Mouse (Mus musculus) neural tube, embryonic 11.5 days (tissue): ENCODE data around the gene Oscp1. TPM values are rescaled to one million over a fixed set of nuclear protein-coding genes. Genes with fewer than 3 reads are reported as not detected.

Experiments used
- ATAC-seq: fragments of 200-750 bp; cut with Nextera tagmentation; 2 replicates; pipeline ENCODE4 v1.8.0; 2017; ENCODE audit warnings: moderate number of reproducible peaks, mild to moderate bottlenecking, moderate TSS enrichment, moderate library complexity; ENCODE audit not compliant: insufficient read depth, low FRiP score, low TSS enrichment
- DNase-seq: peaks from one replicate; pipeline ENCODE4 v3.0.0-alpha.2; 2015; ENCODE audit warnings: low spot score
- H3K27ac ChIP-seq: fragments of 300-500 bp; sonication (generic); 2 replicates; pipeline ENCODE4 v1.5.1; 2014; ENCODE audit warnings: low read depth, mild to moderate bottlenecking, low read length
- H3K27me3 ChIP-seq: fragments of 300-500 bp; sonication (generic); 2 replicates; pipeline ENCODE4 v1.6.1; 2014; ENCODE audit warnings: mild to moderate bottlenecking, low read length, mixed read lengths; ENCODE audit not compliant: control insufficient read depth, insufficient read depth
- H3K36me3 ChIP-seq: fragments of 300-500 bp; sonication (generic); 2 replicates; pipeline ENCODE4 v1.6.1; 2014; ENCODE audit warnings: mild to moderate bottlenecking, low read length, moderate library complexity, mixed read lengths; ENCODE audit not compliant: control insufficient read depth, insufficient read depth
- H3K4me1 ChIP-seq: fragments of 300-500 bp; sonication (generic); 2 replicates; pipeline ENCODE4 v1.6.1; 2014; ENCODE audit warnings: low read length, mixed read lengths; ENCODE audit not compliant: control insufficient read depth, insufficient read depth
- H3K4me2 ChIP-seq: fragments of 300-500 bp; sonication (generic); 2 replicates; pipeline ENCODE4 v1.6.1; 2014; ENCODE audit warnings: low read depth, mild to moderate bottlenecking, moderate library complexity
- H3K4me3 ChIP-seq: fragments of 300-500 bp; sonication (generic); 2 replicates; pipeline ENCODE4 v1.5.1; 2014; ENCODE audit warnings: low read depth, low read length
- H3K9ac ChIP-seq: fragments of 300-500 bp; sonication (generic); 2 replicates; pipeline ENCODE4 v1.6.1; 2014; ENCODE audit warnings: mild to moderate bottlenecking, low read length
- H3K9me3 ChIP-seq: fragments of 300-500 bp; sonication (generic); 2 replicates; pipeline ENCODE4 v1.6.1; 2016; ENCODE audit warnings: low read length; ENCODE audit not compliant: control insufficient read depth
- WGBS: fragments of 180-500 bp; shearing (Covaris S2); extraction: QIAGEN DNeasy Blood & Tissue Kit; methylation state at CpG from one replicate; pipeline ENCODE4 v1.1.7; 2014; 5-methylcytosine and 5-hydroxymethylcytosine counted together
- polyA plus RNA-seq: library from polyadenylated mRNA; unstranded; fragments of >200 nt; fragmentation: Nextera tagmentation; extraction: Ambion mirVana; gene quantifications from 2 replicates; pipeline ENCODE4 v1.2.1, GENCODE M21; 2014

The Oscp1 gene
- polyA plus RNA-seq, 1 experiment from 2014 or later, result 21.4 TPM

- Histone ChIP-seq H3K4me3 (peak within 1 kb of the TSS; percentile 95), H3K9ac (peak within 1 kb of the TSS; percentile 85), H3K36me3 (no peaks in the 10 kb centered on the region), H3K4me1 (peaks cover 20% of the 10 kb centered on the region), H3K9me3 (no peaks in the 10 kb centered on the region), H3K27me3 (no peaks in the 10 kb centered on the region), H3K27ac (peak within 1 kb of the TSS; percentile 63), H3K4me2 (peak within 1 kb of the TSS; percentile 97)
- peak; percentile 98 for DNase-seq
- ATAC-seq, result peak; percentile 97
- WGBS, result under 1% methylated on average over 34 of the region's 34 CpGs
Observed at GRCm38 (mm10) chr4:126103590-126104068, 45.3 kb downstream of the Oscp1 start, which contains the start of gene Stk40. Stk40 (plus strand) TSS chr4:126103957.

DNA sequence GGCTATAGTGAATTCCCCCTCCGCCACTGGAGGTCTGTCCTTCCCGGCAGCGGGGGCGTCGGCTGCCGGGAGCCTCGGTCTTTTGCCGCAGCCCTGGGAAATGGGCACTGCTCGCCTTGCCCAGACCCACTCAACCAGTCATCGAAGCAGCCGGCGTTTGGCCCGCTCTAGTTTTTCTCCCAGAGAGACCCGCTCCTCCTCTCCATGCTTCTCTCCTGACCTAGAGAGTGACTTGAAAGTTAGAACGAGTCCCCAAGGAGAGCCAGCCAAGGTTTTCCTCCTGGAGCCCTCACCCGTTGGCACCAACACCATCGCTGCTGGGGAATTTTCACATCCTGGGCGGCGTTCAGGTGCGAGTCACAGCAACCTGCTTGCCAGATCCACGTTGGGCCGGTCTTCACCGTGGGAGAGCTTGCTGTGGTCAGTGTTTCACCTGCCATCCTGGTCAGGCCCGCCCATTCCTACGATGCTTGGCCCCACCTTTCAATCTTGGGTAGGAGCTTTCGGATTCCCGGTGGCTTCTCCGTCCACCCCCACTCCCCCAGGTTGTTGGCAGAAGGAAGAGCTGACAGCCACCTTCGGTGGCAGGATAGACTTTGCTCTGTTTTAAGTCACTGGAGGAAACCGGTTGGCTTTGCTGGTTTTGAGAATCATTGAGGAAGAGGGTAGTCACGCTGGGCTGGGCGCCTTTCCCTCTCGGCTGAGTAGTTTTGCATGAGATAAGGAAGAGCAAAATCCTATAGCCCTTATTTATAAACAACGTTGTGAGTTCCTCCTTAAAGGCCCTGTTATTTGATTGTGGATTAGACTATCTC lies 46.1 kb downstream of the Oscp1 start:
- Histone ChIP-seq H3K27ac (0 out of 2 replicates have a peak overlapping the region, but pooled peaks have one; percentile 46), H3K9ac (peak overlapping the region; percentile 85)
- DNase-seq, result peak; percentile 28

DNA sequence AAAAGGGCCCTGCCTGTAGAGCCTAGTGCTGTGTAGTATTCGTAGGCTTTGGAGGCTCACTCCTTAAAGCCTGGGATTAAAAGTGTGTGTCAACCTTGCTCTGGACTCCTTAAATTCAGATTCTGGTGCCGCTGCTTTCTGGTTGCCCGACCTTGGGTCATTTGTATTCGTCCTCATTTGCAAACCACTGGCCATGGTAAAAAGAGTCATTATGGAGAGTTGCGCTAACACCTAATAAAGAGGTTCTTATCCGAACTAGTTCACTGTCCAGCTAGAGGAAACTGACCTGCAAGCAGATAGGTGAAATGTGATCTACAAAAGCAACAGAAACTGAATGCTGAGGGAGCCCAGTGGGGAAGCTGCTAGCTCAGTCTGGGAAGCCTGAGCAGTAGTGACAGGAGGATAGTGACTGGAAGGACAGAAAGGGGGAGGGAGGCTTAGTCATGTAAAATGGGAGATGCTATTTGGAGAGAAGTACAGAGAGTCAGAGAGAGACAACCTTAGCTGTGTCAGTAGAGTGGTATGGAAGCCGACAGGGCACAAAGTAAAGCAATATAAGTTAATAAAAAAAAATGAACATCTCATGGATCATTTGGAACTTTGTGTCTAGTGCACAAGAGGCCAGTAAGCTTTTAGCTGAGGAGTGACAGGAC lies 46.9 kb downstream of the Oscp1 start:
- H3K27me3 ChIP-seq, result no peaks in the 10 kb centered on the region
- DNase-seq, result no peak
- H3K9me3 ChIP-seq, result no peaks in the 10 kb centered on the region
- no peak overlapping the region for H3K9ac ChIP-seq
- no peak overlapping the region for H3K27ac ChIP-seq
- no peak for ATAC-seq
- H3K36me3 ChIP-seq, result no peaks in the 10 kb centered on the region
- H3K4me1 ChIP-seq, result peaks cover 26% of the 10 kb centered on the region
- no peak overlapping the region; the same call in 1 of the 2 replicates for H3K4me3 ChIP-seq
- 63% methylated on average over 7 of the region's 7 CpGs for WGBS
- peak overlapping the region; percentile 97 for H3K4me2 ChIP-seq

More for the DNA sequence above, 46.1 kb downstream of the Oscp1 start:
- Histone ChIP-seq H3K4me3 (peak overlapping the region; percentile 95), H3K9me3 (no peaks in the 10 kb centered on the region), H3K36me3 (no peaks in the 10 kb centered on the region), H3K4me2 (peak overlapping the region; percentile 97), H3K4me1 (peaks cover 20% of the 10 kb centered on the region), H3K27me3 (no peaks in the 10 kb centered on the region)
- WGBS, result 3% methylated on average over 34 of the region's 34 CpGs
- no peak; the same call in 1 of the 2 replicates for ATAC-seq

GRCm38 (mm10) chr4:126108061-126108740 lies 49.8 kb downstream of the Oscp1 start:
- H3K9me3 ChIP-seq, result no peaks in the 10 kb centered on the region
- H3K9ac ChIP-seq, result no peak overlapping the region
- H3K4me1 ChIP-seq, result peaks cover 31% of the 10 kb centered on the region
- no peaks in the 10 kb centered on the region for H3K27me3 ChIP-seq
- 70% methylated on average over 8 of the region's 8 CpGs for WGBS
- H3K4me2 ChIP-seq, result no peak overlapping the region
- ATAC-seq (no peak), DNase-seq (no peak)
- no peaks in the 10 kb centered on the region for H3K36me3 ChIP-seq
- H3K4me3 ChIP-seq, result no peak overlapping the region
- no peak overlapping the region for H3K27ac ChIP-seq

GRCm38 (mm10) chr4:126109613-126110373 lies 51.4 kb downstream of the Oscp1 start:
- no peak for DNase-seq
- 82% methylated on average over 10 of the region's 10 CpGs for WGBS
- Histone ChIP-seq H3K27me3 (no peaks in the 10 kb centered on the region), H3K4me3 (no peak overlapping the region), H3K4me1 (peaks cover 25% of the 10 kb centered on the region), H3K27ac (0 out of 2 replicates have a peak overlapping the region, but pooled peaks have one; percentile 24), H3K4me2 (no peak overlapping the region), H3K9me3 (no peaks in the 10 kb centered on the region), H3K36me3 (no peaks in the 10 kb centered on the region), H3K9ac (no peak overlapping the region)
- ATAC-seq, result no peak

GRCm38 (mm10) chr4:126110374-126111152 lies 52.2 kb downstream of the Oscp1 start:
- Histone ChIP-seq H3K4me1 (peaks cover 18% of the 10 kb centered on the region), H3K4me3 (no peak overlapping the region), H3K27me3 (no peaks in the 10 kb centered on the region), H3K9me3 (no peaks in the 10 kb centered on the region), H3K4me2 (peak overlapping the region; percentile 5; the same call in 1 of the 2 replicates), H3K9ac (peak overlapping the region; percentile 37; the same call in 1 of the 2 replicates), H3K27ac (peak overlapping the region; percentile 24; the same call in 1 of the 2 replicates), H3K36me3 (no peaks in the 10 kb centered on the region)
- ATAC-seq (no peak), DNase-seq (peak; percentile 32)
- WGBS, result 13% methylated on average over 12 of the region's 12 CpGs

- Histone ChIP-seq H3K4me2 (no peak overlapping the region), H3K4me3 (no peak overlapping the region), H3K36me3 (no peaks in the 10 kb centered on the region), H3K9me3 (no peaks in the 10 kb centered on the region), H3K4me1 (peaks cover 16% of the 10 kb centered on the region), H3K27me3 (no peaks in the 10 kb centered on the region), H3K9ac (peak overlapping the region; percentile 37; the same call in 1 of the 2 replicates), H3K27ac (peak overlapping the region; percentile 24; the same call in 1 of the 2 replicates)
- WGBS, result 26% methylated on average over 7 of the region's 7 CpGs
- DNase-seq (no peak), ATAC-seq (no peak)
Observed at GRCm38 (mm10) chr4:126111153-126111549, 52.8 kb downstream of the Oscp1 start.
